Mouse (Mus musculus): Measurements from ENCODE around the gene Gtf3c5.

- no peak for TF ChIP-seq CTCF (IDR thresholded peaks at IDR 0.05 in 2 of 3, conservative IDR thresholded peaks at IDR 0.05 in 1 of 3; ENCODE audit: control insufficient read depth in 1 of 3, insufficient read depth in 1 of 3, low read depth in 2 of 3, low read length in 3 of 3, poor library complexity in 1 of 3, severe bottlenecking in 1 of 3)
- TF ChIP-seq ZMIZ1 (IDR thresholded peaks at IDR 0.05; ENCODE audit: low read depth, low read length), result no peak
- TF ChIP-seq POLR2A (IDR thresholded peaks at IDR 0.05; ENCODE audit: control insufficient read depth in 1 of 2, insufficient read depth in 1 of 2, low read depth in 1 of 2, low read length in 2 of 2, poor library complexity in 1 of 2), result no peak
Measured at GRCm38 (mm10) chr2:28545976-28546375, 37.6 kb downstream of the Gtf3c5 start.

Measured in MEL (cell line).